Mouse (Mus musculus): ENCODE results near the gene Pdzd8. TPM values are rescaled to one million over a fixed set of nuclear protein-coding genes. Genes with fewer than 3 reads are reported as not detected.
A peak's percentile ranks its signal among the peaks of the same experiment; 100 is the strongest.

Gene Pdzd8
- polyA plus RNA-seq, 1 experiment from 2014 or later, result 9.1 TPM

- Histone ChIP-seq H3K27me3 (replicated peaks) (peaks cover 16% of the 10 kb centered on the region), H3K9ac (no peak overlapping the region), H3K4me3 (no peak overlapping the region), H3K27ac (no peak overlapping the region), H3K4me2 (no peak overlapping the region), H3K4me1 (peaks cover 72% of the 10 kb centered on the region), H3K36me3 (no peaks in the 10 kb centered on the region), H3K9me3 (replicated peaks) (no peaks in the 10 kb centered on the region)
- ATAC-seq, result no peak
- 61% methylated on average over 15 of the region's 15 CpGs for WGBS (ENCODE audit: insufficient replicate concordance)
These were observed 5.7 kb upstream of the Pdzd8 start for GRCm38 (mm10) chr19:59351151-59351889.

GRCm38 (mm10) chr19:59350273-59350903 is 4.8 kb upstream of the Pdzd8 start:
- H3K27me3 ChIP-seq (replicated peaks), result peaks cover 16% of the 10 kb centered on the region
- no peak for ATAC-seq
- 45% methylated on average over 7 of the region's 7 CpGs for WGBS (ENCODE audit: insufficient replicate concordance)
- H3K9ac ChIP-seq, result no peak overlapping the region
- H3K4me2 ChIP-seq, result no peak overlapping the region
- peaks cover 66% of the 10 kb centered on the region for H3K4me1 ChIP-seq
- no peaks in the 10 kb centered on the region for H3K9me3 ChIP-seq (replicated peaks)
- H3K4me3 ChIP-seq, result no peak overlapping the region
- no peak overlapping the region for H3K27ac ChIP-seq
- H3K36me3 ChIP-seq, result no peaks in the 10 kb centered on the region

- ATAC-seq, result no peak
- Histone ChIP-seq H3K4me1 (peaks cover 58% of the 10 kb centered on the region), H3K27me3 (replicated peaks) (peaks cover 16% of the 10 kb centered on the region), H3K27ac (no peak overlapping the region), H3K9me3 (replicated peaks) (no peaks in the 10 kb centered on the region), H3K4me2 (no peak overlapping the region), H3K36me3 (no peaks in the 10 kb centered on the region), H3K9ac (no peak overlapping the region), H3K4me3 (no peak overlapping the region)
- WGBS (ENCODE audit: insufficient replicate concordance), result 70% methylated on average over 6 of the region's 6 CpGs
These were observed 3.9 kb upstream of the Pdzd8 start for GRCm38 (mm10) chr19:59349329-59349960.

- H3K4me2 ChIP-seq, result peak overlapping the region; percentile 99
- H3K36me3 ChIP-seq, result no peaks in the 10 kb centered on the region
- no peak for ATAC-seq
- H3K27ac ChIP-seq, result peak overlapping the region; percentile 91
- no peaks in the 10 kb centered on the region for H3K9me3 ChIP-seq (replicated peaks)
- H3K4me1 ChIP-seq, result peaks cover 59% of the 10 kb centered on the region
- H3K4me3 ChIP-seq, result peak overlapping the region; percentile 90
- WGBS (ENCODE audit: insufficient replicate concordance), result 5% methylated on average over 11 of the region's 11 CpGs
- peak overlapping the region; percentile 97 for H3K9ac ChIP-seq
- peaks cover 5% of the 10 kb centered on the region for H3K27me3 ChIP-seq (replicated peaks)
These were observed 745 bp upstream of the Pdzd8 start for GRCm38 (mm10) chr19:59346325-59346724.

GRCm38 (mm10) chr19:59345081-59345657 is 411 bp downstream of the Pdzd8 start:
- Histone ChIP-seq H3K9ac (peak overlapping the region; percentile 97), H3K27ac (peak overlapping the region; percentile 91), H3K4me2 (peak overlapping the region; percentile 99), H3K27me3 (replicated peaks) (no peaks in the 10 kb centered on the region), H3K9me3 (replicated peaks) (no peaks in the 10 kb centered on the region), H3K4me1 (peaks cover 56% of the 10 kb centered on the region), H3K36me3 (0 out of 2 replicates have a peak, but pooled peaks cover 4% of the 10 kb centered on the region), H3K4me3 (peak overlapping the region; percentile 90)
- 0% methylated on average over 69 of the region's 70 CpGs for WGBS (ENCODE audit: insufficient replicate concordance)
- ATAC-seq, result peak; percentile 58

- under 1% methylated on average over 14 of the region's 14 CpGs for WGBS (ENCODE audit: insufficient replicate concordance)
- peak overlapping the region; percentile 91 for H3K27ac ChIP-seq
- ATAC-seq, result peak; percentile 8; the same call in 1 of the 2 replicates
These were observed 1.3 kb downstream of the Pdzd8 start for GRCm38 (mm10) chr19:59344304-59344711.

GRCm38 (mm10) chr19:59342964-59343363 is 2.6 kb downstream of the Pdzd8 start:
- no peaks in the 10 kb centered on the region for H3K27me3 ChIP-seq (replicated peaks)
- 32% methylated on average over 2 of the region's 2 CpGs for WGBS (ENCODE audit: insufficient replicate concordance)
- peak overlapping the region; percentile 90 for H3K4me3 ChIP-seq
- H3K9me3 ChIP-seq (replicated peaks), result no peaks in the 10 kb centered on the region
- H3K9ac ChIP-seq, result peak overlapping the region; percentile 97
- H3K4me1 ChIP-seq, result peaks cover 69% of the 10 kb centered on the region
- peak overlapping the region; percentile 60; the same call in 1 of the 2 replicates for H3K27ac ChIP-seq
- H3K36me3 ChIP-seq, result 0 out of 2 replicates have a peak, but pooled peaks cover 4% of the 10 kb centered on the region
- ATAC-seq, result no peak
- peak overlapping the region; percentile 99 for H3K4me2 ChIP-seq

More at GRCm38 (mm10) chr19:59344304-59344711, 1.3 kb downstream of the Pdzd8 start:
- Histone ChIP-seq H3K9ac (peak overlapping the region; percentile 97), H3K4me1 (peaks cover 58% of the 10 kb centered on the region), H3K27me3 (replicated peaks) (no peaks in the 10 kb centered on the region), H3K4me3 (peak overlapping the region; percentile 90), H3K9me3 (replicated peaks) (no peaks in the 10 kb centered on the region), H3K4me2 (peak overlapping the region; percentile 99), H3K36me3 (0 out of 2 replicates have a peak, but pooled peaks cover 4% of the 10 kb centered on the region)

GRCm38 (mm10) chr19:59339908-59340307 is 5.7 kb downstream of the Pdzd8 start:
- no peak overlapping the region for H3K27ac ChIP-seq
- H3K4me2 ChIP-seq, result no peak overlapping the region
- ATAC-seq, result no peak
- no peaks in the 10 kb centered on the region for H3K9me3 ChIP-seq (replicated peaks)
- 73% methylated on average over 3 of the region's 3 CpGs for WGBS (ENCODE audit: insufficient replicate concordance)
- no peaks in the 10 kb centered on the region for H3K27me3 ChIP-seq (replicated peaks)
- H3K9ac ChIP-seq, result no peak overlapping the region
- peaks cover 16% of the 10 kb centered on the region; the same call in 1 of the 2 replicates for H3K36me3 ChIP-seq
- H3K4me1 ChIP-seq, result peaks cover 76% of the 10 kb centered on the region
- H3K4me3 ChIP-seq, result no peak overlapping the region

GRCm38 (mm10) chr19:59337872-59338681 is 7.5 kb downstream of the Pdzd8 start:
- Histone ChIP-seq H3K4me1 (peaks cover 72% of the 10 kb centered on the region), H3K27me3 (replicated peaks) (no peaks in the 10 kb centered on the region), H3K4me2 (no peak overlapping the region), H3K36me3 (peaks cover 22% of the 10 kb centered on the region), H3K9ac (no peak overlapping the region), H3K27ac (0 out of 2 replicates have a peak overlapping the region, but pooled peaks have one; percentile 48), H3K4me3 (no peak overlapping the region), H3K9me3 (replicated peaks) (no peaks in the 10 kb centered on the region)
- 63% methylated on average over 3 of the region's 3 CpGs for WGBS (ENCODE audit: insufficient replicate concordance)
- ATAC-seq, result no peak

- no peak overlapping the region for H3K27ac ChIP-seq
- no peak overlapping the region for H3K4me2 ChIP-seq
- H3K9ac ChIP-seq, result no peak overlapping the region
- H3K4me3 ChIP-seq, result no peak overlapping the region
- H3K36me3 ChIP-seq, result peaks cover 23% of the 10 kb centered on the region
- 100% methylated on average over 1 of the region's 1 CpGs for WGBS (ENCODE audit: insufficient replicate concordance)
- no peaks in the 10 kb centered on the region for H3K27me3 ChIP-seq (replicated peaks)
- H3K4me1 ChIP-seq, result peaks cover 75% of the 10 kb centered on the region
- ATAC-seq, result no peak
- no peaks in the 10 kb centered on the region for H3K9me3 ChIP-seq (replicated peaks)
These were observed 8.9 kb downstream of the Pdzd8 start for GRCm38 (mm10) chr19:59336655-59337054.

GRCm38 (mm10) chr19:59330816-59331225 is 14.8 kb downstream of the Pdzd8 start:
- H3K27ac ChIP-seq, result no peak overlapping the region

More at GRCm38 (mm10) chr19:59330816-59331225, 14.8 kb downstream of the Pdzd8 start:
- H3K36me3 ChIP-seq, result peaks cover 20% of the 10 kb centered on the region
- peaks cover 52% of the 10 kb centered on the region for H3K4me1 ChIP-seq
- ATAC-seq, result peak; percentile 88
- no peaks in the 10 kb centered on the region for H3K27me3 ChIP-seq (replicated peaks)
- H3K9me3 ChIP-seq (replicated peaks), result no peaks in the 10 kb centered on the region
- no peak overlapping the region for H3K4me3 ChIP-seq
- H3K9ac ChIP-seq, result no peak overlapping the region
- peak overlapping the region; percentile 41 for H3K4me2 ChIP-seq
